ENCODE assay signal across 9 mouse cellular contexts in genomic region chr14:28508288-28509258, GRCm38 (mm10). TPM values are rescaled to one million over a fixed set of nuclear protein-coding genes. Genes with fewer than 3 reads are reported as not detected.
DNase-seq lines count a peak whose midpoint lies in the region; ATAC-seq and TF ChIP-seq lines count a peak whose summit lies in the region.
"Had no signal": no experiment of that assay in that cellular context is flagged by ENCODE, and none has a peak within 500 bp of the region (broad histone marks: within the 10 kb centered on the region; RNA-seq: fewer than 3 reads in every experiment).

No protein-coding gene starts in this region.

- no peak for DNase-seq in heart, adult 18-20 months
- DNase-seq in brain, embryonic 14.5 days (ENCODE audit: low read depth) = peak; percentile 57
- no peak for DNase-seq in forebrain, postnatal 0 days
- DNase-seq in ovary, postnatal 10 days (ENCODE audit: low spot score) = no peak
- DNase-seq in left cerebral cortex, postnatal 10 days (ENCODE audit: extremely low spot score in 1 of 2, low spot score in 2 of 2) = no peak
- no peak for DNase-seq in right cerebral cortex, postnatal 36 days (ENCODE audit: low spot score in 2 of 2)

- no peak for TF ChIP-seq POLR2A in brain, embryonic 14.5 days (IDR thresholded peaks at IDR 0.05; ENCODE audit: borderline replicate concordance, extremely low read depth, insufficient read depth, insufficient read length, poor library complexity, severe bottlenecking)

- H3K36me3 ChIP-seq in heart, embryonic 13.5 days = peaks cover 16% of the 10 kb centered on the region
- H3K36me3 ChIP-seq in forebrain, postnatal 0 days (ENCODE audit: insufficient read depth) = no peaks in the 10 kb centered on the region
- no peaks in the 10 kb centered on the region for H3K36me3 ChIP-seq in midbrain, embryonic 13.5 days

- H3K4me2 ChIP-seq in heart, embryonic 13.5 days = peak overlapping the region; percentile 90
- H3K4me2 ChIP-seq in forebrain, postnatal 0 days (ENCODE audit: low read depth) = peak overlapping the region; percentile 94
- peak overlapping the region; percentile 85 for H3K4me2 ChIP-seq in midbrain, embryonic 13.5 days (replicated peaks)

- H3K4me3 ChIP-seq in heart, embryonic 13.5 days = peak overlapping the region; percentile 73
- peak overlapping the region; percentile 36 for H3K4me3 ChIP-seq in forebrain, postnatal 0 days (ENCODE audit: low read depth, low read length)
- peak overlapping the region; percentile 54 for H3K4me3 ChIP-seq in midbrain, embryonic 13.5 days (replicated peaks)

- H3K27me3 ChIP-seq in heart, embryonic 13.5 days (replicated peaks) = peaks cover 18% of the 10 kb centered on the region
- H3K27me3 ChIP-seq in forebrain, postnatal 0 days (ENCODE audit: insufficient read depth, low read length) = peaks cover 39% of the 10 kb centered on the region
- peaks cover 85% of the 10 kb centered on the region for H3K27me3 ChIP-seq in midbrain, embryonic 13.5 days

- peak overlapping the region; percentile 96; the same call in 1 of the 2 replicates for H3K27ac ChIP-seq in heart, embryonic 13.5 days (replicated peaks)
- H3K27ac ChIP-seq in forebrain, postnatal 0 days (ENCODE audit: low read depth, low read length) = no peak overlapping the region
- H3K27ac ChIP-seq in midbrain, embryonic 13.5 days = no peak overlapping the region

- peaks cover 42% of the 10 kb centered on the region for H3K4me1 ChIP-seq in heart, embryonic 13.5 days
- peaks cover 12% of the 10 kb centered on the region for H3K4me1 ChIP-seq in forebrain, postnatal 0 days (ENCODE audit: insufficient read depth)
- peaks cover 73% of the 10 kb centered on the region for H3K4me1 ChIP-seq in midbrain, embryonic 13.5 days (replicated peaks)

- no peak for TF ChIP-seq CTCF in brain, embryonic 14.5 days (IDR thresholded peaks at IDR 0.05; ENCODE audit: borderline replicate concordance, extremely low read depth, insufficient read depth, insufficient read length)
- no peak for TF ChIP-seq CTCF in forebrain, postnatal 0 days (IDR thresholded peaks at IDR 0.05; ENCODE audit: low read depth)

- no peaks in the 10 kb centered on the region for H3K9me3 ChIP-seq in heart, embryonic 13.5 days
- H3K9me3 ChIP-seq in forebrain, postnatal 0 days (ENCODE audit: low read length) = no peaks in the 10 kb centered on the region
- no peaks in the 10 kb centered on the region for H3K9me3 ChIP-seq in midbrain, embryonic 13.5 days

- ATAC-seq in heart, embryonic 13.5 days (ENCODE audit: extremely low read depth, insufficient number of reproducible peaks, low FRiP score, low TSS enrichment) = no peak
- no peak for ATAC-seq in forebrain, postnatal 0 days
- no peak for ATAC-seq in midbrain, embryonic 13.5 days

- whole genome bisulfite sequencing in heart, embryonic 13.5 days = 19% methylated on average over 27 of the region's 27 CpGs
- WGBS in forebrain, postnatal 0 days = 26% methylated on average over 27 of the region's 27 CpGs
- WGBS in midbrain, embryonic 13.5 days = 11% methylated on average over 27 of the region's 27 CpGs

- H3K9ac ChIP-seq in heart, embryonic 13.5 days = peak overlapping the region; percentile 96
- peak overlapping the region; percentile 41 for H3K9ac ChIP-seq in forebrain, postnatal 0 days
- peak overlapping the region; percentile 65 for H3K9ac ChIP-seq in midbrain, embryonic 13.5 days (replicated peaks)

- intact Hi-C loops in left cerebral cortex, postnatal 10 days (cut with DNase I) = loop anchor here (5.0 to 10.0 kb wide), 2 partner anchors 416 to 504 kb away; no protein-coding TSS in a partner anchor

RNA-seq across cellular contexts. Expression of gene Wnt5a, which starts 4.0 kb away (rescaled TPM):
- 19.2 and 22.4 TPM in 2 replicates for polyA plus RNA-seq in heart, embryonic 13.5 days (2015; fragmentation: Nextera tagmentation; extraction: Ambion mirVana)
- total RNA-seq in heart, adult 18-20 months (2021) = 10 to 100 TPM; 10.9 to 13.5 TPM
- 15.0 and 22.6 TPM in 2 replicates for polyA plus RNA-seq in brain, embryonic 14.5 days (2012; rRNA removed)
- total RNA-seq in forebrain, postnatal 0 days (2014; rRNA removed) = 6.8 and 11.4 TPM in 2 replicates
- 7.3 and 14.3 TPM in 2 replicates for polyA plus RNA-seq in forebrain, postnatal 0 days (2015; fragmentation: Nextera tagmentation; extraction: Ambion mirVana)
- 14.4 and 17.9 TPM in 2 replicates for polyA plus RNA-seq in midbrain, embryonic 13.5 days (2015; fragmentation: Nextera tagmentation; extraction: Ambion mirVana)
- 10 to 100 TPM in 1 of 2 experiments, 1 to 10 TPM in 1; 10.0 to 11.3 TPM for total RNA-seq in left cerebral cortex, postnatal 10 days (2021)
- total RNA-seq: hematopoietic stem cell, adult 5-6 weeks had no signal

Comparison
In these comparisons a context has a peak if more than half of its experiments do, and no peak if none do; other contexts are left out.
1. H3K9ac ChIP-seq: peak in every context shown above with its lines; median percentile 96 in heart, embryonic 13.5 days; 65 in midbrain, embryonic 13.5 days; 41 in forebrain, postnatal 0 days.